Mouse (Mus musculus) CH12.LX (cell line): ENCODE data around the gene Dcaf8. TPM values are rescaled to one million over a fixed set of nuclear protein-coding genes. Genes with fewer than 3 reads are reported as not detected.

Source experiments
- DNase-seq: peaks from one replicate; pipeline ENCODE4 v3.0.0-alpha.2; 2013; ENCODE audit errors: extremely low read depth
- H3K27ac ChIP-seq: 2 replicates; pipeline ENCODE4 v1.5.1; 2012; ENCODE audit warnings: low read depth, mild to moderate bottlenecking, control low read depth, moderate library complexity; ENCODE audit not compliant: insufficient read depth
- H3K27me3 ChIP-seq: replicated peaks from 2 replicates; pipeline ENCODE3; 2012; ENCODE audit warnings: inconsistent platforms
- H3K36me3 ChIP-seq, 2 experiments: replicated peaks in 1 of 2; 2 replicates each; pipeline versions ENCODE3 to v1.6.1; 2012; ENCODE audit warnings: inconsistent platforms in 1 of 2, low read length in 1 of 2, mild to moderate bottlenecking in 1 of 2, mixed read lengths in 1 of 2, moderate library complexity in 1 of 2; ENCODE audit not compliant: control insufficient read depth in 1 of 2, insufficient read depth in 1 of 2
- H3K4me1 ChIP-seq, 2 experiments: 2 replicates each; pipeline ENCODE4 v1.6.1; 2012; ENCODE audit warnings: inconsistent platforms in 1 of 2, moderate library complexity in 1 of 2; ENCODE audit not compliant: insufficient read depth in 2 of 2, control insufficient read depth in 1 of 2
- H3K4me2 ChIP-seq: 2 replicates; pipeline ENCODE4 v1.6.1; 2012; ENCODE audit warnings: low read depth, mild to moderate bottlenecking, control low read depth; ENCODE audit not compliant: poor library complexity, insufficient read depth, severe bottlenecking
- H3K4me3 ChIP-seq, 3 experiments: fragments of 150-350 bp in 1 of 3; sonication (generic) in 1 of 3; replicated peaks in 1 of 3; 2 replicates each; pipeline versions ENCODE3 to v1.5.1; 2011 to 2012; ENCODE audit warnings: low read depth in 2 of 3, low read length in 2 of 3, mild to moderate bottlenecking in 2 of 3, moderate library complexity in 2 of 3, control low read depth in 1 of 3, improper control_type of control experiment in 1 of 3, inconsistent platforms in 1 of 3, mixed read lengths in 1 of 3; ENCODE audit not compliant: poor library complexity in 1 of 3
- H3K79me2 ChIP-seq: replicated peaks from 2 replicates; pipeline ENCODE4 v1.6.1; 2012; ENCODE audit warnings: mild to moderate bottlenecking, moderate library complexity; ENCODE audit not compliant: control insufficient read depth, poor library complexity, insufficient read depth, severe bottlenecking; ENCODE audit errors: extremely low read depth
- H3K9ac ChIP-seq: 2 replicates; pipeline ENCODE4 v1.6.1; 2012; ENCODE audit warnings: low read depth, mild to moderate bottlenecking, control low read depth, moderate library complexity; ENCODE audit not compliant: insufficient read depth
- H3K9me3 ChIP-seq: replicated peaks from 2 replicates; pipeline ENCODE3; 2012; ENCODE audit warnings: low read length, inconsistent platforms, mixed read lengths
- BHLHE40 ChIP-seq: IDR thresholded peaks from 2 replicates; pipeline ENCODE4 v1.6.1; 2011; ENCODE audit warnings: mild to moderate bottlenecking, low read depth, low read length, improper control_type of control experiment
- CTCF ChIP-seq, 2 experiments: IDR thresholded peaks in 1 of 2; conservative IDR thresholded peaks in 1 of 2; 2 replicates each; pipeline ENCODE4 v1.5.1; 2011 to 2012; ENCODE audit warnings: low read depth in 2 of 2, low read length in 2 of 2, improper control_type of control experiment in 1 of 2, inconsistent platforms in 1 of 2, mild to moderate bottlenecking in 1 of 2, moderate library complexity in 1 of 2
- E2F4 ChIP-seq: IDR thresholded peaks from 2 replicates; pipeline ENCODE4 v1.6.1; 2011; ENCODE audit warnings: low read depth, low read length, improper control_type of control experiment; ENCODE audit not compliant: insufficient replicate concordance
- EP300 ChIP-seq: IDR thresholded peaks from 2 replicates; pipeline ENCODE4 v1.6.1; 2011; ENCODE audit warnings: low read length, improper control_type of control experiment
- ETS1 ChIP-seq: conservative IDR thresholded peaks from 2 replicates; pipeline ENCODE4 v1.6.1; 2012; ENCODE audit warnings: low read depth, mild to moderate bottlenecking, inconsistent platforms, low read length, improper control_type of control experiment, moderate library complexity
- GABPA ChIP-seq: IDR thresholded peaks from 2 replicates; pipeline ENCODE4 v1.6.1; 2012; ENCODE audit warnings: low read depth, low read length, improper control_type of control experiment, inconsistent platforms; ENCODE audit not compliant: insufficient replicate concordance
- HCFC1 ChIP-seq: IDR thresholded peaks from 2 replicates; pipeline ENCODE4 v1.6.1; 2012; ENCODE audit warnings: low read depth, mild to moderate bottlenecking, inconsistent platforms, low read length, improper control_type of control experiment
- JUND ChIP-seq: conservative IDR thresholded peaks from 2 replicates; pipeline ENCODE4 v1.6.1; 2011; ENCODE audit warnings: low read depth, low read length, improper control_type of control experiment
- KAT2A ChIP-seq: IDR thresholded peaks from 2 replicates; pipeline ENCODE4 v1.6.1; 2012; ENCODE audit warnings: low read length, improper control_type of control experiment, inconsistent platforms; ENCODE audit not compliant: insufficient replicate concordance
- MAX ChIP-seq: IDR thresholded peaks from 2 replicates; pipeline ENCODE4 v1.6.1; 2011; ENCODE audit warnings: low read length, improper control_type of control experiment
- MEF2A ChIP-seq: IDR thresholded peaks from 2 replicates; pipeline ENCODE4 v1.6.1; 2014; ENCODE audit warnings: low read depth, mild to moderate bottlenecking, inconsistent platforms, low read length, improper control_type of control experiment, borderline replicate concordance
- MXI1 ChIP-seq: IDR thresholded peaks from 2 replicates; pipeline ENCODE4 v1.6.1; 2011; ENCODE audit warnings: mild to moderate bottlenecking, low read depth, low read length, improper control_type of control experiment
- NRF1 ChIP-seq: IDR thresholded peaks from 2 replicates; pipeline ENCODE4 v1.6.1; 2014; ENCODE audit warnings: low read depth, mild to moderate bottlenecking, inconsistent platforms, low read length, improper control_type of control experiment, moderate library complexity
- POLR2A ChIP-seq: IDR thresholded peaks from 2 replicates; pipeline ENCODE4 v1.6.1; 2011; ENCODE audit warnings: low read depth, mild to moderate bottlenecking, improper control_type of control experiment, low read length
- POLR2AphosphoS2 ChIP-seq: IDR thresholded peaks from 2 replicates; pipeline ENCODE4 v1.6.1; 2011; ENCODE audit warnings: low read depth, low read length, improper control_type of control experiment
- RCOR1 ChIP-seq: conservative IDR thresholded peaks from 2 replicates; pipeline ENCODE4 v1.6.1; 2012; ENCODE audit warnings: low read depth, mild to moderate bottlenecking, inconsistent platforms, low read length, improper control_type of control experiment
- SIN3A ChIP-seq: IDR thresholded peaks from 2 replicates; pipeline ENCODE4 v1.6.1; 2012; ENCODE audit warnings: low read length, improper control_type of control experiment, inconsistent platforms
- SMC3 ChIP-seq: IDR thresholded peaks from 2 replicates; pipeline ENCODE4 v1.6.1; 2011; ENCODE audit warnings: low read depth, low read length, improper control_type of control experiment
- TBP ChIP-seq: conservative IDR thresholded peaks from 2 replicates; pipeline ENCODE4 v1.6.1; 2011; ENCODE audit warnings: low read depth, low read length, improper control_type of control experiment
- ZC3H11A ChIP-seq: IDR thresholded peaks from 2 replicates; pipeline ENCODE4 v1.6.1; 2012; ENCODE audit warnings: low read depth, mild to moderate bottlenecking, inconsistent platforms, low read length, improper control_type of control experiment
- ZKSCAN1 ChIP-seq: IDR thresholded peaks from 2 replicates; pipeline ENCODE4 v1.6.1; 2012; ENCODE audit warnings: low read depth, inconsistent platforms, low read length, improper control_type of control experiment, borderline replicate concordance
- ZNF384 ChIP-seq: IDR thresholded peaks from 2 replicates; pipeline ENCODE4 v1.6.1; 2012; ENCODE audit warnings: low read depth, low read length, improper control_type of control experiment, inconsistent platforms
- dilution Hi-C: fragments of 300-500 bp; cut with MboI; formaldehyde crosslinking; loops from 2 replicates; pipeline ENCODE4 v1.14.3; 2020; ENCODE audit warnings: low sequenced_read_pairs; ENCODE audit not compliant: extremely low pct_unique_long_range_greater_than_20kb, extremely low pct_ligation_motif_present
- in situ Hi-C: fragments of 300-500 bp; cut with MboI; formaldehyde crosslinking; loops from 3 replicates; pipeline ENCODE4 v1.14.3; 2019; ENCODE audit warnings: low sequenced_read_pairs, low pct_ligation_motif_present, low pct_unique_long_range_greater_than_20kb, mixed read lengths
- polyA plus RNA-seq: library from polyadenylated mRNA; unstranded; fragments of >175 nt; gene quantifications from 2 replicates; pipeline ENCODE4 v1.2.1, GENCODE M21; 2012; ENCODE audit warnings: low read depth; ENCODE audit not compliant: insufficient read length
- total RNA-seq, 2 experiments: library from RNA; depleted of rRNA; stranded (reverse); fragments of 300-350 nt in 1 of 2; fragments of >200 nt in 1 of 2; gene quantifications; 2 replicates each; pipeline ENCODE4 v1.2.3; 2012 to 2014

The Dcaf8 gene
- total and polyA plus RNA-seq, 3 experiments, result 46.2 to 77.2 (median 58.5) TPM

DNA sequence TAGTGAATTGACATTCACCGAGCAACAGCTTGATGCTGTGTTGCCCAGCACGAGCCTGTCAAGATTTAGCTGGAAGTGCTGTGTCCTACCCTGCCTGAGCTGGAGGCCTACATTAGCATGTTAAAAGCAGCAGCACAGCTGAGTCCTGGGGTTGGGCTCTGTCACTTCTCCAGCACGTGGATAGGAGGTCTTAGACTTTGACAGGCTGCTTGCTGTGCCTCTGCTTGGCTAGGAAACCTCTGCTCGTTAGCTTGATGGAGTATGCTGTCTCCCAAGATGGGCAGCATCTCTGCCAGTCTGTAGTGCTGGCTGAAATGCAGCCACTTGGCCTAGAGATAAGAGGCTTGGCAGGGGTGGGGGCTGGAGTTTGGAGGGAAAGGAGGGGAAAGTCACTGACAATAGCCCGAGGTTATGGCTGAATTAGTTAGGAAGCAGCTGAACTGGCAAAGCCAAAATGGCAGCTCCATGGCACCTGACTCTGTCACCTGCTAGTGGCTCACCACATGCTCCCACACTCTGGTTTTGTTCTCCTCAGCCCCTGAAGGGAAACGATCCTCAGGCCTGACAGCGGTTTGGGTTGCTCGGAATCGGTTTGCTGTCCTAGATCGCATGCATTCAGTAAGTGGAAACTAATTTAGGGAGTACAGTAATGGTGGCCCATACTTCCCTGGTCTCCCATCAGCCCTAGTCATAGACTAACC, 40.0 kb upstream of the Dcaf8 start:
- DNase-seq, result no peak

DNA sequence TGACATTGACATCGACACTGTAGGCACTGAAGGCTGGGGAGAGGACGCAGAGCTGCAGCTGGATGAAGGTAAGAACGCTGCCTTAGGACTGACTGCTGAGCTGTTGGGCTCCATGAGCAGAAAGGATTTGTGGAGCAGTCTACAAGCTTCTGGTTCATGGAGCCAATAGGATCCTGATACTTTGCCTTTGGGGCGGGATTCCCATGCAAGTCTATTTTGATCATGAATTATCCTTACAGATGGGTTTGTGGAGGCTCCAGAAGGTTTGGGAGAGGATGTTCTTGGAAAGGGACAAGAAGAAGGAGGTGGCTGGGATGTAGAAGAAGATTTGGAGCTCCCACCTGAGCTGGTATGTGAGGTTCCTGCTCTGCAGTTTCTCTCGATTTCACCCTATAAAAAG, 30.9 kb upstream of the Dcaf8 start:
- dilution Hi-C loops (no loop called here), in situ Hi-C loops (no loop called here)
- DNase-seq, result no peak
- Histone ChIP-seq H3K4me2 (no peak overlapping the region), H3K27ac (no peak overlapping the region), H3K36me3 (peaks cover 85 to 98% of the 10 kb centered on the region in 2 experiments), H3K27me3 (no peaks in the 10 kb centered on the region), H3K4me1 (no peaks in the 10 kb centered on the region), H3K79me2 (no peaks in the 10 kb centered on the region), H3K9me3 (no peaks in the 10 kb centered on the region), H3K9ac (no peak overlapping the region), H3K4me3 (no peak overlapping the region)
- no peak for TF ChIP-seq POLR2A
- TF ChIP-seq POLR2AphosphoS2, result no peak

More for the DNA sequence above, 40.0 kb upstream of the Dcaf8 start:
- no peak overlapping the region for H3K27ac ChIP-seq
- no peak for TF ChIP-seq KAT2A
- TF ChIP-seq MXI1, result no peak
- no peak for TF ChIP-seq RCOR1
- in situ Hi-C loops, result no loop called here
- H3K9me3 ChIP-seq, result no peaks in the 10 kb centered on the region
- H3K4me2 ChIP-seq, result no peak overlapping the region
- no peak overlapping the region for H3K9ac ChIP-seq
- H3K4me1 ChIP-seq, result no peaks in the 10 kb centered on the region
- dilution Hi-C loops, result no loop called here
- H3K36me3 ChIP-seq, result peaks cover 84 to 95% of the 10 kb centered on the region in 2 experiments
- no peak overlapping the region for H3K4me3 ChIP-seq
- no peaks in the 10 kb centered on the region for H3K27me3 ChIP-seq
- no peaks in the 10 kb centered on the region for H3K79me2 ChIP-seq

DNA sequence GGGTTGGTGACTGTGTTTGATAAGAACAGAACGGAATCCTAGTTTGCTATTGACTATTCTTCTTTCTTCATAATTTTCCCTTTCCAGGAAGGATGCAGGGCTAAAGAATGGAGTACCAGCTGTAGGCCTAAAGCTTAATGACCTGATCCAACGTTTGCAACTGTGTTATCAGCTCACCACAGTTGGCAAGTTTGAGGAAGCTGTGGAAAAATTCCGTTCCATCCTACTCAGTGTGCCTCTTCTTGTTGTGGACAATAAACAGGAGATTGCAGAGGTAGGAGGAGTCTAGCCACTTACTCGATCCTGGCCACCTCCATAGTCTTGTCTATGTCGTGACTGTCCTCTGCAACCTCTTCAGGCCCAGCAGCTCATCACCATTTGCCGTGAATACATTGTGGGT, 28.8 kb upstream of the Dcaf8 start:
- no peak for DNase-seq
- peaks cover 75 to 97% of the 10 kb centered on the region in 2 experiments for H3K36me3 ChIP-seq
- no peaks in the 10 kb centered on the region for H3K27me3 ChIP-seq
- in situ Hi-C loops, result no loop called here
- no peak overlapping the region for H3K4me3 ChIP-seq
- H3K9me3 ChIP-seq, result no peaks in the 10 kb centered on the region
- no peak overlapping the region for H3K9ac ChIP-seq
- dilution Hi-C loops, result no loop called here
- H3K4me2 ChIP-seq, result no peak overlapping the region
- no peaks in the 10 kb centered on the region for H3K79me2 ChIP-seq
- no peaks in the 10 kb centered on the region for H3K4me1 ChIP-seq
- no peak overlapping the region for H3K27ac ChIP-seq
- no peak for TF ChIP-seq TBP
- TF ChIP-seq ZC3H11A, result no peak
- TF ChIP-seq BHLHE40, result no peak
- no peak for TF ChIP-seq ETS1
- TF ChIP-seq GABPA, result no peak
- TF ChIP-seq MAX, result no peak
- no peak for TF ChIP-seq EP300
- TF ChIP-seq POLR2AphosphoS2, result no peak
- no peak for TF ChIP-seq NRF1
- TF ChIP-seq CTCF (conservative IDR thresholded peaks at IDR 0.05 in 1 of 2, IDR thresholded peaks at IDR 0.05 in 1 of 2; ENCODE audit: low read depth in 2 of 2, low read length in 2 of 2), result no peak
- no peak for TF ChIP-seq E2F4
- TF ChIP-seq SIN3A, result no peak
- TF ChIP-seq JUND, result no peak
- TF ChIP-seq HCFC1, result no peak
- TF ChIP-seq ZKSCAN1, result no peak
- no peak for TF ChIP-seq SMC3
- TF ChIP-seq MEF2A, result no peak
- no peak for TF ChIP-seq ZNF384
